Mouse (Mus musculus): ENCODE measurements around the gene Rassf8.

- TF ChIP-seq CTCF (IDR thresholded peaks at IDR 0.05; ENCODE audit: low read depth, low read length): no peak
- no peak for TF ChIP-seq POLR2A (IDR thresholded peaks at IDR 0.05; ENCODE audit: borderline replicate concordance, low read depth, low read length)
Measured at GRCm38 (mm10) chr6:145733911-145734310, 12.6 kb upstream of the Rassf8 start.
